Mouse (Mus musculus): Measurements from ENCODE around the gene Apold1. TPM values are rescaled to one million over a fixed set of nuclear protein-coding genes. Genes with fewer than 3 reads are reported as not detected.

The Apold1 gene
- total RNA-seq, 2 experiments from 2014 or later: 2.7 to 2.8 TPM

DNA sequence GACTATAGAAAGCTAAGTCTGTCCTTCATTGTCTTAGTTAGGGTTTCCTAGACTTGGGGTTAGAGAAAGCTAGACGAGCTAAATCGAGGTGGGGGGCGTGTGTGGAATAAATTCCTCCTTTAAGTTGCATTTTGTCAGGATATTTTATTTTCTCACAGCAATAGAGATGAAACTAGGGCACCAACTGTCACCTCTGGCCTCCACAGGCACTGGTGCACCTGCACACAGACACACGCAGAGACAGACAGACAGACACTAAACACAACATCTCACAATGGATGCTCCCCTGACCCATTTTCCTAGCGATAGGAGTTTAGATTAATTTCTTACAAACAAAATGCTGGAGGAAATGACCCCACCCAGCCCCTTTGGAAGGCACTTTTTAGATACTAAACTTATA, 14.8 kb upstream of the Apold1 start:
- intact Hi-C loops (cut with DNase I; ENCODE audit: low total_unique reads): no loop called here
- no peak for DNase-seq

DNA sequence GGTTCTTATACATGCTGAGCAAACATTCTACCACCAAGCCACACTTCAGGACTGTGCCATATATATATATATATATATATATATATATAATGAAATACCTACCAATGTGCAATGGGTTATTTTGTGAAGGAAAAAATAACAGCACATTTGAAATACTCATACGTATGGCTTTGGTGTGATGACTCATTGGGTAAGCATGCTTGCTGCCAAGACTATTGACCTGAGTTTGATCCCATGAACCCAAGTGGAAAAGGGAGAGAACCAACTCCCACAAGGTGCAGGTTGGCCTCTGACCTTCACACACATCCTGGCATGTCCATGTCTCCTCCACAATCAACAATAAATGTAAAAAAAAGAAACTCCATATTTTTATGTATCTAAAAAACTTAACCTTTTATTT, 13.2 kb upstream of the Apold1 start:
- intact Hi-C loops (cut with DNase I; ENCODE audit: low total_unique reads): no loop called here
- no peak for DNase-seq

DNA sequence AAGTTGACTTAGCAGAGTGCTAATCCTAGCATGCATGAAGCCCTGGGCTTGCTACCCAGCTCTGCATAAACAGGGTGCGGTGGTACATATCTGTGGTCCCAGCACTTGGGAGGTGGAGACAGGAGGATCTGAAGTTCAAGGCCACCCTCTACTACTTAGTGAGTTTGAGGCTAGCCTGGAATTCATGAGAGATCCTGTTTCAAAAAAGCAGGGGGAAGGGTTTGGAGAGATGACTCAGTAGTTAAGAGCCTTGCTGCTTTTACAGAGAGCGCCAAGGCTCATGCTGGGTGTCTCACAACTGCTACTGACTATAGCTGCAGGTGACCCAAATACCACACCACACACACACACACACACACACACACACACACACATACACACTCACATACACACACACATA, 12.0 kb upstream of the Apold1 start:
- intact Hi-C loops (cut with DNase I; ENCODE audit: low total_unique reads): no loop called here

DNA sequence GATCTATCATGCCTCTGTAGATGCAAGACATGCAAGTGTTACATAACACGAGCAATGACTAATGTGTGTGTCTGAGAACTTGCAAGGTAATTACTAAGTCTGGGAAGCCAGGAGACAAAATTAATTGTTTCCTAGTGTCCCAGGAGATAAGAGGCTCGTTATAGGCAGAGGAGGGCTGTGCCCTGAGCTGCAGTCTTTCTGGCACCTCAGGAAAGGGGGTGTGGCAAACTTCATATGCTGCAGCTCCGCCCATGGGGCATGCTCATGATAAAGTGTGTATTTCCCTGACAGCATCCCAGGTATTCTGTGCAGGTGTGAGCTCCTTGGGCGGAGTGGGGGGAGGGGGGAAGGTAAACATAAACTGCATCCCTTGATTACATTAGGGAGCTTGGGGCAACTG, 9.4 kb upstream of the Apold1 start:
- no peak for DNase-seq
- intact Hi-C loops (cut with DNase I; ENCODE audit: low total_unique reads): no loop called here

More for the DNA sequence above, 12.0 kb upstream of the Apold1 start:
- DNase-seq: no peak

DNA sequence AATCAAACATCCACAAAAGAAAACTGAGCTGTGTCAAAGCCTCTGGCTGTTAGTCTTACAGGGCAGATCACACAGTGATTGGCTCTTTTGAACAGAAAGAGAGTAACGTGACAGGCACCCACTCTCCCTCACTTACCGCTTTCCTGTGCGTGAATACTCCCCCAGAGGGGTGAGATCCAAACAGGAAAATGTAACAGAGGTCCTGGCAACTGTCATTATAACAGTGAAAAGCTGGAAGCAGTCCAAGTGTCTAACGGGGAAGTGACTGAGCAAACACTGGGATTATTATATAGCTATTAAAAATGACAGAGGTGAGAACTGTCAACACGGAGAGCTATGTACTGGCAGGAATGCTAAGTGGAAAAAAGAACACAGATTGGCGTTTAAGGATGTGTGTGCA, 4.9 kb upstream of the Apold1 start:
- no peak for DNase-seq
- intact Hi-C loops (cut with DNase I; ENCODE audit: low total_unique reads): no loop called here

DNA sequence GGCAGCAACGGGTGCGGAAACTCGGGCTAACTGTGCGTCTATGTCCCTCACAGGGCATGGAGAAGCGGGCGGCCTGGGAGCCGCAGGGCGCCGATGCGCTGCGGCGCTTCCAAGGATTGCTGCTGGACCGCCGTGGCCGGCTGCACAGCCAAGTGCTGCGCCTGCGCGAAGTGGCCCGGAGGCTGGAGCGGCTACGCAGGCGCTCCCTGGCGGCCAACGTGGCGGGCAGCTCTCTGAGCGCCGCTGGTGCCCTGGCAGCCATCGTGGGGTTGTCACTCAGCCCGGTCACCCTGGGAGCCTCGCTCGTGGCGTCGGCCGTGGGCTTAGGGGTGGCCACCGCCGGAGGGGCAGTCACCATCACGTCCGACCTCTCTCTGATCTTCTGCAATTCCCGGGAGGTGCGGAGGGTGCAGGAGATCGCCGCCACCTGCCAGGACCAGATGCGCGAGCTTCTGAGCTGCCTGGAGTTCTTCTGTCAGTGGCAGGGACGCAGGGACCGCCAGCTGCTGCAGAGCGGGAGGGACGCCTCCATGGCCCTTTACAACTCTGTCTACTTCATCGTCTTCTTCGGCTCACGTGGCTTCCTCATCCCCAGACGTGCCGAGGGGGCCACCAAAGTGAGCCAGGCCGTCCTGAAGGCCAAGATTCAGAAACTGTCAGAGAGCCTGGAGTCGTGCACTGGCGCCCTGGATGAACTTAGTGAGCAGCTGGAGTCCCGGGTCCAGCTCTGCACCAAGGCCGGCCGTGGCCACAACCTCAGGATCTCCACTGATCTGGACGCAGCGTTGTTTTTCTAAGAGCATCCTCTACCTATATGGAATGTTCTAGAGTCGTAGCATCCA, 2.2 kb downstream of the Apold1 start:
- peak; percentile 95 for DNase-seq
- intact Hi-C loops (cut with DNase I; ENCODE audit: low total_unique reads): no loop called here

DNA sequence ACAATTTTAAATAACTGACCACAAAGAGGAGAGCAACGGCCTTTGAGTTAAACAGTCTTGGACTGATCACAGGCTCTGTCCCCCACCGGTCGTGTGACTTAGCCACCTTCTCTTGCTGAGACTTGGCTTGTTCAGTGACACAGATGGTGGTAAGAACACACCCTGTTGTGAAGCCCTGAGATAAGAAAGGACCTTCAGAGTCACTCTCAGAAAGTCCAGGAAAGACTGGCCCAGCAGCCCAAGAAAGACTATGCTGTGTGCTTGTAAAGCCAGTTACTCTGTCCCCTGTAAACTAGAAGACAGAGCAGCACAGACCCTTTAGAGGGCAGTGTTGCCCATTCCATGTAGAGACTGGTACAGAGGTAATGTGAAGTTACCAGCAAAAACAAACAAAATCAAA, 3.2 kb downstream of the Apold1 start:
- intact Hi-C loops (cut with DNase I; ENCODE audit: low total_unique reads): no loop called here
- no peak for DNase-seq

DNA sequence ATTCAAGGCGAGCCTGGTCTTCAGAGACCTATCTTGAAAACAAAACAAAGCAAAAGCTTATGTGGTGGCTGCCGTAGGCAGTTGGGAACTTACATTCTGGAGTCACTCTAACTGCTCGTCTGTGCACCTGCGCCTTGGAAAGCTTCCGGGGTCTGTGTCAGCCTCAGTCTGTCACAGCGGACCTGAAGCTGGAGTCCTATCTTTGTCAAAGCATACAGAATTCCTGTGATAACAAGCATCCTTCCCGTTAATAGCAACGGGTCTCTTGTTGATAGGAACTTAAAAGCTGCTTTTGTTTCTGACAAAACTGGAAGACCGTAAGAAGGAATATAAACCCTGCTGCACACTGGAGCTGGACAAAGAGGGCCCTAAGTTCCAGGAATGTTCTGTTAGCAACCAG, 6.9 kb downstream of the Apold1 start:
- intact Hi-C loops (cut with DNase I; ENCODE audit: low total_unique reads): no loop called here
- no peak for DNase-seq

DNA sequence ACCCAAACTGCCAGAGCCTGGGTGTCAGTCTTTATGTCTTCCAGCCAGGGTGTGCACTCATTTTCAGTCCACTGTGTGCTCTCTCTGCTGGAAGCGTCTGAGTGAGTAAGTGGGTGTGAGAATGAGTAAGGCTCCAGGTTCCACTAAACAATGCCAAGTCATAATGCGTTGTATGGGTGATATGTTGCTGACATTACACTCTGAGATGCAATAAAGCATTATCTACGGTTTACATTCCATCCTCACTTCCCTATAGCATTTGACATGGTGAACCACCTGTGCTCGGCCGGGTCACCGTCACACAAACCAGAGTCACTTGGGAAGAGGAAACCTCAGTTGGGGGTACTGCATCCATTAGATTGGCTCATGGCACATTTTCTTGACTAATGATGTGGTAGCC, 9.2 kb downstream of the Apold1 start:
- DNase-seq: no peak
- intact Hi-C loops (cut with DNase I; ENCODE audit: low total_unique reads): no loop called here

DNA sequence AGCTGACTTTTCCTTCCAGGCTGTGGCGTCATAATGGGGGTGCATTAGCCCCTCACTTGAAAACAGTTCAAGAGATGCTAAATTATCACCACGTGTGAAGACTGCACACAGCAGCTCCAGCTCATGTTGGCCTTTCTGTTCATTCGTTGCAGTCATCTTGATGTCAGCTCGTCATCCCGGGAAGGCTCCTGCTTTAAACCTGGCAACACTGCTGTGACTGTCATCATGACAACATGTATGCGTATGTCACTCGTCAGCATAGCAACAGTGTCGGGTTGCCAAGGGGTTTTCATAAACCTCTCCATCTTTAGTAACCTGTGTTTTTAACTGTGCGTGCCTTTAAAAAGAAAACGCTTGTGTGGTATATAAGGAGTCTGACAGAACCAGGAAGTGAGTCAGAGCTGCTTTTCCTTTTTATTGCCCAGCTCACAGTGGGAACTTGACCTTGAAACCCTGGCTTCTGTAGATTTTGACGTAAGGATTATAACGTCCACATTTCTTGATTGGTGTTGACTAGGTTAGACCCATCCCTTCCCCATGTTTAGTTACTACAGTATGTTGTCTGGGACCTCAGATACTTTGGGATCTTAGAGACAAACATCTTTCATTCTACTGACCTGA, 12.6 kb downstream of the Apold1 start:
- DNase-seq: no peak
- intact Hi-C loops (cut with DNase I; ENCODE audit: low total_unique reads): no loop called here

DNA sequence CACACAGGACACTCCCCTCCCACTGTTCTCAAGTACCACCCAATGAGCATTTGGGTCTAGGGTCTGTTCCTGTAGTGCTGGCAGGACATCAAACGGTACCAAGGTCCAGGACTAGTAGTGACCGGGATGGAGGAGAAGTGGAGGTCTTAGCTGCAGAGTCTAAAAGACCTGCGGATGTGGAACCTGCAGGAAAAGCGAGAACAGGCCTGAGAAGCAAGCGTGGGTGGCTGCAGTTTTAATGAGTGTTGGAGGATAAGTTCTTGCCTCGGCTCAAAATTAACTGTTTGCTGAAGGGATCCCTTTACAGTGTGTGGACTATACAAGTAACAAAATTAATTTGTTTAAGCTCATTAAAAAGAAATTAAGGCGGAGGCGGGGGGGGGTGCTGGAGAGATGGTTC, 13.5 kb downstream of the Apold1 start:
- no peak for DNase-seq
- intact Hi-C loops (cut with DNase I; ENCODE audit: low total_unique reads): no loop called here

DNA sequence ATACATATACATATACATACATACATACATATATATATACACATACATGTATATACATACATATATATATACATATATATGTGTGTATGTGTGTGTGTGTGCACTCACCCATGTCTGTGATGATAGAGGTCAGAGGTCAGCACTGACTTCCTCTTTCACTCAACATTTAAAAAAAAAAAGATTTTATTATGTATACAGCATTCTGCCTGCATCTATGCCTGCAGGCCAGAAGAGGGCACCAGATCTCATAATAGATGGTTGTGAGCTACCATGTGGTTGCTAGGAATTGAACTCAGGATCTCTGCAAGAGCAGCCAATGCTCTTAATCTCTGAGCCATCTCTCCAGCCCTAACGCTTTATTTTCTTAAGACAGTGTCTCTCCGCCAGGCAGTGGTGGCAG, 15.4 kb downstream of the Apold1 start:
- intact Hi-C loops (cut with DNase I; ENCODE audit: low total_unique reads): no loop called here
- no peak for DNase-seq

DNA sequence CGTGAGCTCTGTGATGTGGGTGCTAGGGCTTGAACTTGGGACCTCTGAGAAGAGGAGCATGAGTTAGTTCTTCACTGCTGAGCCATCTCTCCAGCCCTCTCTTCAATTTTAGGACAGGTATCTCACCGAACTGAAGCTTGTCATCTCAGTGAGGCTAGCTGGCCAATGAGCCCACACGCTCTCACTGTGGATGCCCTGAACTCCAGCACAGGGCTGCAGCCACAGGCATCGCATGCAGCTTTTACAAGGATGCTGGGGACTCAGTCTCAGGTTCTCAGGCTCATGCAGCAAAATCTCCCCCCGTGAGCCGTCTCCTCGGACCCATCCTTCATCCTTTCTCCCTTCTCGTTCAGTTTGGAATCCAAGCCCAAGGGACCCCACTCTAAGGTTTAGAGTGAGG, 16.6 kb downstream of the Apold1 start:
- DNase-seq: no peak
- intact Hi-C loops (cut with DNase I; ENCODE audit: low total_unique reads): no loop called here

DNA sequence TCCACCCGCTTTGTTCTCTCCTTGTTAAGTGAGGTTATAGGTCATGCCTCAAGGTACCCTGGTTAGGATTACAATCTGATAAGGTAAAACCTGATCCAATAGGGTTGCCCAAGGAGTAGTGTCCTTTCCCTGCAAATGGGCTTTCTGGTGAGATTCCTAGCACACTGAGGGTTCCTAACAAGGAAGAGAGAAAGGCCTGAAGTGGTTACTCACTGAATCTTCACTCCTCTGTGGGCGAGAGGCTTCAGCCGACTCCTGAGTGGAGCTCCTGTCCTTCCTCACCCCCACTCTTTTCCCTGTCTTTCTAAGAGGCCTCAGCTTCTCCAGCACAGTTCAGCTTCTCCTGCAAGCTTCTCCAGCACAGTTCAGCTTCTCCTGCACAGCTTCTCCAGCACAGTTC, 17.3 kb downstream of the Apold1 start:
- DNase-seq: no peak
- intact Hi-C loops (cut with DNase I; ENCODE audit: low total_unique reads): no loop called here

DNA sequence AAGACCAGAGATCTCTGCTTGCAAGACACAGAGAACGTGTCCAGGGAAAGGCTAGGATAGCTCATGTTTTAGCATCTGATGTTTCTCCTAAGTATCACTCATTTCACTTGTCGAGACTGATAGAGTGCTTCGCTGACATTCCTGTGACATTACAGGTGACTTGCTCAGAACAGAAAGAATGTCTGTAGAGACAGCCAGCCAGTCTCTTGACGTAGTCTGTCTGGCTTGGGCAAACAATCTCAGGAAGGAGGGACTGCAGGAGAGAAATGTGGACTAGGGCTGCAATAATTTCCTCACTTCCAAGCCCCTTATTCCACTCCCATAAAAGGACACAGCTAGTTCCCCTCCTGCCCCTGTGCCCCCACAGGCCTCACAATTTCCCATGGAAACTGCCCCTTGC, 18.8 kb downstream of the Apold1 start:
- intact Hi-C loops (cut with DNase I; ENCODE audit: low total_unique reads): no loop called here
- no peak for DNase-seq

DNA sequence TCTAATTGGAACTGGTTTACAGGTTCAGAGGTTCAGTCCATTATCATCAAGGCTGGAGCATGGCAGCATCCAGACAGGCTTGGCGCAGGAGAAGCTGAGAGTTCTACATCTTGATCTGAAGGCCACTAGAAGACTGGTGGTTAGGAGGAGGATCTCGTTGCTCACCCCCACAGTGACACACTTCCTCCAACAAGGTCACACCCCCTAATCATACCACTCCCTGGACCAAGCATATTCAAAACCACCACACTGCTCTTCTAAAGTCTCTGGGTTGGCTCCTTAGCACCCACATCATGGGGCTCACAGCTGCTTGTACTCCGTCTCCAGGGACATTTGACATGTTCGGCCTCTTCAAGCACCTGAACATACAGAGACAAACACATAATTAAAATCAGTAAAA, 20.5 kb downstream of the Apold1 start:
- intact Hi-C loops (cut with DNase I; ENCODE audit: low total_unique reads): no loop called here
- DNase-seq: no peak

DNA sequence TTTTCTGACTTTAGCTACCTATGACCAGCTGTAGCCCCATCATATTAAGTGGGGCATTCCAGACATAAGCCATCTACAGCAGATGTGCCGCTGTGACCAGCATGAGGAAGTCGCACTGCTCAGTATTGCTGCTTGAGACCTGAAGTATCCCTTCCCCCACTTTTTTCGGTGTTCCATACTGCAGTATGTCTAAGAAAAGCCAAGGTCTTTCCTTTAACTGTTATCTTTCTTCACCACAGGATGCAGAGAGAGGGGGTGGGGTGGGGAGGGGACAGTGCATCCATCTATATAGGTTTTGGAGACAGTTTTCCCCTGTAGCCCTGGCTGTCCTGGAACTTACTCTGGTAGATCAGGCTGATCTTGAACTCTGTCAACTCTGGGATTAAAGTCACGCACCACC, 24.9 kb downstream of the Apold1 start:
- DNase-seq: no peak
- intact Hi-C loops (cut with DNase I; ENCODE audit: low total_unique reads): no loop called here

DNA sequence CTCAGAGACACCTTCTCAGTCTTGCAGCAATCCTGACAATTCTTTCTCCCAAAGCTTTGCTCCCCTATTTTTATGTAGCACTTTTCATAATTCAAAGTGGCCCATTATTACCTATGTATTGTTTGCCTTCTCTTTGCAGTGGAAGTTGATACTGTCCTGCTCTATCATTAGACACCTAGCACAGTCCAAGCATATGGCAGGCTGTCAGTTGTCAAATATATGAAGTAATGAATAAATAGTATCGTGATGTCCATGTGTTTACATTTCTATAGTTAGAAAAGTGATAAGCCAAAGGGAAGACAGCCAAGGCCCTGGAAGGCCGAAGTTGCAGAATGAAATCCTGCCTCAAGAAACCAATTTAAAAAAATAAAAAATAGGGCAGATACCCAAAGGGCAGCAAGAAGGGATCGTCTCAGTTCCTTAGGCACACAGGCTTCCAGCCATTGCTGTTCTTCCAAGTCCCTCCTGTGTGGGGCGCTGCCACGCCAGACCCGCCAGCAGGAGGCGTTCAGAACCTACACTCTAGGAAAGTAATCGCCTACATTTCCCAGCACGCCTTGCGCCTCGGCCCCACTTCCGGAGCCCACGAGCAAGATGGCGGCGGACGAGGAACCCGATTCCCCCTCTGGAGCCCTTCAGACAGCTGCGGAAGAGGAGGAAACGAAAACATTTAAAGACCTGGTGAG, 29.7 kb downstream of the Apold1 start, which contains the start of gene Ddx47:
TSS of gene Ddx47 (plus strand) at position 565 of the 686 bp plus-strand sequence.
- peak; percentile 94 for DNase-seq
- intact Hi-C loops (cut with DNase I; ENCODE audit: low total_unique reads): no loop called here

DNA sequence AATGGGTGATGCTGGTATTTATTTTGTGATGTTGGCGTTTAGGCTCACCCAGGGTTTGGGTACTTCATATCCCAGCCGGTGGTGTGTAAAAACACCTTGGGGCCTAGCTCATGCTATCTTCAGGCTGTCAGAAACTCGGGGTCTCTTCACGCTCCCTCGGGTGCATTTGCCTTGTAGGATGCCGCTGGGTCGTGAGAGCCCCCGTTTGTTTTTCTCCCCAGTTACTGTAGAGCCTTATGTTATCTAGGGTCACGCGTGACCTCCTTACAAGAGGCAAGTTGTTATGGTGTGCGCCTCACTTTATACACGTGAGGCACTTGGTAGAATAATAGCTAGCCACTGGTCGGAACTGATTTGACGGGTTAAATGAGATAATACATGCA, 30.2 kb downstream of the Apold1 start:
- intact Hi-C loops (cut with DNase I; ENCODE audit: low total_unique reads): no loop called here

DNA sequence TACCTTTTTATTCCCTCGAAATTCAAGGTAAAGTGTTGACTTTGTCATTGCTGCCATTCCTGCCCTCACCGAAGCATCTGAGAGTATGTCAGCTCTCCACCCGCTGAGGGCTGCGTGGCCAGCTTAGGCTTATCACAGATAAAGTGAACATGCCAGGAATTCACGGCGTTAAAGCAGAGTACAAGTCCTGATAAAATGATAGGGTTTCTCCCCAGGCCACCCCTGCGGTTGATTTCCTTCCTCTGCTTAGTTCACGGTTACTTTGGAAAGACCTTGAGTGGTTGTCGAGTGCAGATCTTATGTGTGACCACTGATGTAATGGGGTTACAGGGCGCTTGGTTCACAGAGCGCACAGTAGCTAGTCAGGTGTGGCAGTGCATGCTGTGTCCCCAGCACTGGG, 35.7 kb downstream of the Apold1 start:
- intact Hi-C loops (cut with DNase I; ENCODE audit: low total_unique reads): no loop called here
- no peak for DNase-seq

More for the DNA sequence above, 30.2 kb downstream of the Apold1 start:
- DNase-seq: no peak

DNA sequence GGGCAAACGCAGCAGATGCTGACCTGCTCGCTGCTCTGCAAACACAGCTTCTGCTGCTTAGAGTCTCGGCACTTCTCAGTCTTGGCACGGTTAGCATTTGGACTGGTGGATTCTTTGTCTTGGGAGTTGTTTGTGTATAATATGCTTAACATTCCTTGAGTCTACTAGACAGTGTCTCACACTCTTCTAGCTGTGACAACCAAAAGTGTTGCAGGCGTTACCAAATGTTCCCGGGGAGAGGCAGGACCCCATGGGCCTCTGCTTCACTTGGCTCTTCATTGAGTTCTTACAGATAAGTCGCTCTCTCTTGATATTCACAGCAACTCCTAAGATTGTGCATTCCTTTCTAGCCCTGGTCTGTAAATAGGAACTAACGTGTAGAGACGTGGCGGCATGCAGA, 38.0 kb downstream of the Apold1 start:
- DNase-seq: no peak
- intact Hi-C loops (cut with DNase I; ENCODE audit: low total_unique reads): no loop called here
